Mouse (Mus musculus): ENCODE data around the gene Cdc42. TPM values are rescaled to one million over a fixed set of nuclear protein-coding genes. Genes with fewer than 3 reads are reported as not detected.

Gene Cdc42
- 419 and 422 TPM in 2 replicates for polyA plus RNA-seq (2012; rRNA removed)

DNA sequence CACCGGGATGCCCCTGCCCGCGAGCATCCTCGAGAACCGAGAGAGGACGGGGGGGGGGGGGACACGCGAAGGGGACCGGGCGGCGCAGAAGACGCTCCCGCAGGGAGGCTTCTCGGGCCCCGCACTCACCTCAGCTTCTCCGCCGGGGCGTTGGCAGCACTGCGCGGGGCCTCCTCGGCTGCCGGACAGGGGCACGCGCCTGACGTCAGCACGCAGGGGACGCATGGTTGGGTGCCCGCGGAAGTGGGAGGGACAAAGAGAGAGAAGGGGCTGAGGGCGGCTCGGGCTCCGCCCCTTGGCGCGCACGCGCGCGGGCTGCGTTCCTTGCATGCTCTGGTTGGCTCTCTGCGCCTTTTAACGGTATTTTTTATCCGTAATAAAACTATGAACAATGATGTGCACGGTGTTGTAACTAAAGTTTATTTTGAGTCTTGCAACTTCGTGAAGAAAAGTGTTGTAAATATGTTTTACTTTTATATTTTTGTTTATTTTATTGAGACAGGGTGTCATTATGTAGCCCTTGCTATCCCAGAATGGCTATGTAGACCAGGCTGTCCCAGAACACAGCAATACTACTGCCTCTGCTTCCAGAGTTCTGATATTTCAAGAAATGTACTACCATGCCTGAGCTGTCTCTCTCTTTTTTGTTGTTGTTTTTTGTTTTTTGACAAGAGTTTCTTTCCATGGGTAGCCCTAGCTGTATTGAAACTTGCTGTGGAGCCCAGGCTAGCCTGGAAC is at the start of gene Cdc42:
TSS of gene Cdc42 (minus strand) at position 204 of the 738 bp plus-strand sequence.
- DNase-seq (ENCODE audit: extremely low spot score in 1 of 2, low spot score in 1 of 2): peak; percentile 95 to 98

GRCm38 (mm10) chr4:137405571-137405970 is 48.1 kb upstream of the Cdc42 start:
- no peak for DNase-seq (ENCODE audit: extremely low spot score in 1 of 2, low spot score in 1 of 2)

- DNase-seq (ENCODE audit: extremely low spot score in 1 of 2, low spot score in 1 of 2): no peak
Measured at GRCm38 (mm10) chr4:137396641-137397525, 39.4 kb upstream of the Cdc42 start.

DNA sequence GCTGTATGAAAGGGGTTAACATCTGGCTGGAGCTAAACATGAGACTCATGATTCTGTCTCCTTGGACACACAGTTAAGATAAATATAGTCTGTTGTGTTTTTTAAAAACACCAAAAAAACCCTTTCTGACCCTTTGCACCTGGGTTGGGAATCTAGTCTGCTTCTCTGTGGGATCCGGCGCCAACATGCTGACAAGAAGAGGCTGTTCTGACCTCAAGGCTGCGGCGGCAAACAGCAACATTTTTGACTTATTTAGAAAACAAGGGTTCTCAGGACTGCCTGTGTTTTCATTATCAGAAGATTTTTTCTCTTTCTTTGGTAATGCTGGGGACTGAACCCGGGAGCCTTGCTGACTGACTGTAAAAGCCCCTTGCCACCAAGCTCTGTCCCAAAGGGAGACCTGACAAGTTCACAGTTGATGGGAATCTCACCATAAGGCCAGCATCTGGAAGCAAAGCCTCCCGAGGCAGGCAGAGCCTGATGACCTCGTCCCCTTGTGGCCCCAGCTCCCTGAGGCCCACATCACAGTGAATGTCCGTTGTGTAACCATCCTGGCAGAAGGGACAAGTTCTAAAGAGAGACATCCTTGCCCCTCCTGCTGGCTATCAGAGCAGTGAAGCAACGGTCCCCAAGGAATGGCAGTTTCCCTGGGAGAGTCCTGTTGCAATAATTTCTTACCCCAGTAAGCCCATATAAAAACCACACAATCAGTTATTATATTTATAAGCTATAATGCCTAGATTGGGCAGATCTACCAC is 36.0 kb upstream of the Cdc42 start:
- DNase-seq (ENCODE audit: extremely low spot score in 1 of 2, low spot score in 1 of 2): no peak

DNA sequence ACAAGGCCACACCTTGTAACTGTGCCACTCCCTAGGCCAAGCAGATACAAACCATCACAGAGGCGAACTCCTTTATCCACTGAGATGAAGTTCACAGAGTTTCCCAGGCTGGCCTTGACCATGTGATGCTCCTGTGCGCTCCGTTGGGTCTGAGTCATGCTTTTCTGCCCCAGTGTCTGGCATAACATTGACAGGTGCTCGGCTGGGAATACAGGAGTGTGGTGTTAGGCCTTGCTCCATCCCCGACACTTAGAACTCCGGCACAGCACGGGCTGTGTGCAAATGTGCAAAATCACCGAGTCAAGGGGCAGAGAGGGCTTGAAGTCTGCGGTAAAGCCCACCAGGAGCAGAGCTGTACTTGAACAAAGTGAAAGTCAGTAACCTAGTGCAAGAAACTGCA is 35.4 kb upstream of the Cdc42 start:
- no peak for DNase-seq (ENCODE audit: extremely low spot score in 1 of 2, low spot score in 1 of 2)

GRCm38 (mm10) chr4:137391287-137391686 is 33.8 kb upstream of the Cdc42 start:
- DNase-seq (ENCODE audit: extremely low spot score in 1 of 2, low spot score in 1 of 2): no peak

GRCm38 (mm10) chr4:137390196-137390595 is 32.7 kb upstream of the Cdc42 start:
- DNase-seq (ENCODE audit: extremely low spot score in 1 of 2, low spot score in 1 of 2): no peak

DNA sequence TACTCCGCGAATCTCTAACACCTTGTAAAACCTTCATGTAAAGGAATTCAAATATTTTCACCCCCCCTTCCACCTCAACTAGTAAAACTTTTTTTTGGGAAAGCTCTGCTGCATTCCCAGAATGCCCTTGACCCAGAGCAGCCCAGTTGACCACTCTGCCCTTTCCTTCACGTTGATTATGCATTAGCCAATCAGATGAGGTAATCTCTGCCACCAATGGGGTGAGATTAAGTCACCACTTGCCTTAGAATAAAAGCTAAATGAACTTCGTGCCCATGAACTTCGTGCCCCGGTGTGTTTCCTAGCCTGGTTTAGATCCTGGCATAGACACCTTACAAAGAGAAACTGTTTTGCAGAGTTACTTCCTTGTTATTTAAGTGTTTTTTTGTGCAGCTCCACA is 31.5 kb upstream of the Cdc42 start:
- DNase-seq (ENCODE audit: extremely low spot score in 1 of 2, low spot score in 1 of 2): peak in 1 of 2 experiments; percentile 14

DNA sequence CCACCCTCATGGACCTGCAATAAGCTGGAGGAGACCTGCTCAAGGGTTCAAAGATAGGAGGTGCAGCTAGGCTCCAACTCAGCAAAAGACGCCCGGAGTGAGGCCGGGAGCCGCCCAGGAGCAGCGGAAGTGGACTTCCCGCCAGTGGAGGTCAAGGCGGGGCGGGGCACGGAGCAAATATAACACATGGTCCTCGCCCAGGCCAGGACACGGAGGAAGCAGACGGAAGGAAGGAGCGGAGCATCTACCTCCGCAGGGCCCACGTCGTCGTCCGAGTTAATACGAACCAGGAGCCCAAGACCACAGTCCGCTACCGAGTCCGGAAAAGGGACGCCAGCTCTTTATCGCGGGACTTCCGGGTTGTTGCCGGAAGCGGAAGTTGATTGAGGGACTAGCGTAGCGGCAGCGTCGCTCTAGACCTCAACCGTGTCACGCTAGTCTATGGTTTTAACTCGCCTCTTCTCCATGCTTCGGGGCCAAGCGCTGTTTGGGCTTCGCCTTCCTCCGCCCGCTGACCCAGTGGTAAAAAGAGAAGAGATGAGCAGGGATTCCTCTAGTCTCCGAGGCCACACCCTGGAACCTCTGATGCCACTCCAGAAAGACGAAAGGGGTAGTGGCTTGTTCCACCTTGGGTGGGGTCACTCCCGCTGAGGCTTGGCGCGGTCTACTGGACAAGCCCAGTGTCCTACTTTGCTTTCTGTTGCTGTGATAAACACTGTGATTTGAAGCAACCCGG is 30.7 kb upstream of the Cdc42 start:
- peak; percentile 69 to 88 for DNase-seq (ENCODE audit: extremely low spot score in 1 of 2, low spot score in 1 of 2)

- no peak for DNase-seq (ENCODE audit: extremely low spot score in 1 of 2, low spot score in 1 of 2)
Measured at GRCm38 (mm10) chr4:137387482-137388058, 30.1 kb upstream of the Cdc42 start.

- no peak for DNase-seq (ENCODE audit: extremely low spot score in 1 of 2, low spot score in 1 of 2)
Measured at GRCm38 (mm10) chr4:137380702-137381605, 23.4 kb upstream of the Cdc42 start.

DNA sequence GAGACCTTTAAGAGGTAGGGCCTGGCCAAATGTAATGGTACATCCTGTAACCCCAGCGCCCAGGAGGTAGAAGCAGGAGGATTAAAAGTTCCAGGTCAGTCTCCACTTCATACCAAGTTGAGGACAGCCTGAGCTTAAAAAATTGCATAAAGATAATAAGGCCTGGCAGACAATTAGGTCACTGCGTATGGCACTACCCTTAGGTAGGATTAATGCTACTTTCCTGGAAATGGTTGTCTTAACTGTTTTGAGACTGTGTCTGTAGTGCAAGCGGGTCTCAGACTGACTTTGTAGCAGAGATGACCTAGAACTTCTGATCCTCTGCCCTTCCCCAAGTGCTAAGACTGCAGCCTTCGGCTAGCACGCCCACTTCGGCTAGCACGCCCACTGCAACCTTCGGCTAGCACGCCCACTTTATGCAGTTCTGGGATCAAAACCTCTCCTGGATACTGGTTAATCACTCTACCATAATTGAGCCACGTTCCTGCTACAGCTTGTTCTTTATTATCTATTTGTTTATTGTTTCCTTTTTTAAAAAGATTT is 22.3 kb upstream of the Cdc42 start:
- no peak for DNase-seq (ENCODE audit: extremely low spot score in 1 of 2, low spot score in 1 of 2)

DNA sequence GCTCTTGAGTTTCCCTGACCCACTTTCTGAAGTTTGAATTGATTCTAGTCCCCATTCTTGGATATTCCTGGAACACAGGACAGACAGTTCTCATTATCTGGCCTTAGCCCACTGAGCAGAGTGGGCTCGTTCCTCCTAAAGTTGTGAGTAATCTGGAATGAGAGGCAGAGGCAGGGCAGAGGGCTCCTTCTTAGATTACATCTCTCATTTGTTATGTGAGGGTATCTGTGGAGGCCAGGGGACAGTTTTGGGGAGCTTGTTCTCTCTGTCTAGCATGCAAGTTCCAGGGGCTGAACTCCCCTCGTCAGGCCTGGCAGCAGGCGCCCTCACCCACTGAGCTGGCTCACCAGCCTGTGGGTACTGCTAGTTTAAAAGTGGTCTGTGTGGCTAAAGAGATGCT is 21.6 kb upstream of the Cdc42 start:
- no peak for DNase-seq (ENCODE audit: extremely low spot score in 1 of 2, low spot score in 1 of 2)

GRCm38 (mm10) chr4:137377526-137378304 is 20.2 kb upstream of the Cdc42 start:
- DNase-seq (ENCODE audit: extremely low spot score in 1 of 2, low spot score in 1 of 2): no peak

GRCm38 (mm10) chr4:137376778-137377177 is 19.3 kb upstream of the Cdc42 start:
- no peak for DNase-seq (ENCODE audit: extremely low spot score in 1 of 2, low spot score in 1 of 2)

DNA sequence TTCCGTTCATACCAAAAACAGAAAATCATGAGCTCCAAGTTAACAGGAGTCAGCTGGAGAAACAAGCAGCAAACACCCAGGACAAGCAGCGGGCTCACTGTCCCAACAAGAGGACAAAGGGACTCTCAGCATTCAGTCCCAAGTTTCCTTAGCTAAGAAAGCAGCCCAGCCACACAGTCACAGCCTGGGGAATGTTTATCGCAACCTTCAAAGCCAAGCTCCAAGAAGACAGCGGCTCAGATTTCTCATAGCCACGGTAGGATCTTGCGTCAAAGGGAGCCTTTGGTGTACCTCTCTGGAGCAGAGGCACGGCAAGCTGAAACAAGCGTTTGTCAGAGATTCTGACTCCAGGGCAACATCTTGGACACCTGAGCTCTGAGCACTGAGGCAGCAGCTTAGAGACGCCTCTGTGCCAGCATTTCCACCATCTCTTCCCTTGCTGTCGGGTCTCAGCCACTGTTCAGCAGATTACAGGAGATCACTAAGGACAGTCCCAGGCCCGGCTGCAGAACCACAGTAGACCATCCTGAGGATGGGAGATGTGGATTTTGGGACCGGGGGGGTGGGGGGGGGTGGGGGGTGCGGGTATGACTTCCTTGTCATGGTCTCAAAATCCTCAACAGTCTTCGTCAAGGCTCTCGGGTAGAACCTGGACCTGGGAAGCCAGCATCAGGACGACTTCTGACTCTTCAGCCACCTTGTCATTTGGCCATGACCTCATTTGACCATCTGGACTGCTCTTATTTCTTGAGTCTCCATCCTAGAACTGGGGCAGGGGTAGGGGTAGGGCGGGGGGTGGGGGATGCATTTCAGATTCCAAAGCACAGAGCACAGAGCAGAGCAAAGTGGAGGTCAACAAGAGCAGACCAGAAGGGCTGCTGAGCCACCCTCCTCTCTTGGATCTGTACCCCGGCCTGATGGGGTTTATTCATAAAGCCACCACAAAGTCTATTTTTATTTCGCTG is 18.1 kb upstream of the Cdc42 start:
- DNase-seq (ENCODE audit: extremely low spot score in 1 of 2, low spot score in 1 of 2): no peak

DNA sequence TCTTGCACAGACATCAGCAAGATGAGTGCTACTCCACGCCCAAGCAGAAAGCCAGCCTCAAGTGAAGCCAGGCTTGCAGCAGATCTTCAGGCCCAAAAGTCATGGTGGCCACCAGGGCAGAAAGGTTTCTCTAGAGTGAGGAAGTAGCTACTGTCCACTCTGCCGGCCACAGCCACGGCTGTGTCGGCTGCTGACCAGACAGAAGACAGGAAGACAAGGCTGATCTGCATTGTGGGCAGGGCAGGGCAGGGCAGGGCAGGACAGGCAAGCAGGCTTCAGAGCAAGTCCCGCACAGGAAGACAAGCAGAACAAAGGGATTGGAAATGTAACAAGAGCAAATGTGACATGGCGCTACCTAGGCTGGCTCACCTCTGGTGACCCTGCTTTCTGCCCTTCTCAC is 16.2 kb upstream of the Cdc42 start:
- no peak for DNase-seq (ENCODE audit: extremely low spot score in 1 of 2, low spot score in 1 of 2)

Measured in frontal cortex, adult 2 months (tissue).